Mouse (Mus musculus) G1E (cell line): Measurements from ENCODE around the gene Vps72. TPM values are rescaled to one million over a fixed set of nuclear protein-coding genes. Genes with fewer than 3 reads are reported as not detected.

Experiments
- ATAC-seq: 2 replicates; pipeline ENCODE4 v1.8.0; 2016; ENCODE audit warnings: mild to moderate bottlenecking; ENCODE audit not compliant: insufficient number of reproducible peaks, poor library complexity, low FRiP score, severe bottlenecking; ENCODE audit errors: extremely low read depth
- DNase-seq: peaks from one replicate; pipeline ENCODE4 v3.0.0; 2012; ENCODE audit warnings: low spot score
- H3K27me3 ChIP-seq: 2 replicates; pipeline ENCODE4 v1.6.1; 2012; ENCODE audit warnings: mild to moderate bottlenecking, low read length, inconsistent platforms; ENCODE audit not compliant: insufficient read depth
- H3K36me3 ChIP-seq: replicated peaks from 2 replicates; pipeline ENCODE3; 2012; ENCODE audit warnings: mild to moderate bottlenecking, inconsistent platforms
- H3K4me1 ChIP-seq: 2 replicates; pipeline ENCODE4 v1.6.1; 2012; ENCODE audit warnings: low read depth, low read length, inconsistent platforms, mixed read lengths; ENCODE audit not compliant: insufficient read depth
- H3K4me3 ChIP-seq: 2 replicates; pipeline ENCODE4 v1.5.1; 2012; ENCODE audit warnings: low read depth, mild to moderate bottlenecking, inconsistent platforms, low read length, moderate library complexity, mixed read lengths
- H3K9me3 ChIP-seq: replicated peaks from 2 replicates; pipeline ENCODE4 v1.6.1; 2012; ENCODE audit warnings: inconsistent platforms
- CTCF ChIP-seq: IDR thresholded peaks from 2 replicates; pipeline ENCODE4 v1.5.1; 2012; ENCODE audit warnings: low read depth, low read length, inconsistent platforms, mixed read lengths
- GATA1 ChIP-seq: IDR thresholded peaks from 2 replicates; pipeline ENCODE4 v1.6.1; 2012; ENCODE audit warnings: borderline replicate concordance, low read length, inconsistent platforms, mixed read lengths
- GATA2 ChIP-seq: IDR thresholded peaks from 2 replicates; pipeline ENCODE4 v1.6.1; 2012; ENCODE audit warnings: low read depth, low read length, inconsistent platforms, borderline replicate concordance
- POLR2AphosphoS5 ChIP-seq: IDR thresholded peaks from 2 replicates; pipeline ENCODE4 v1.6.1; 2012; ENCODE audit warnings: low read depth, low read length, inconsistent platforms; ENCODE audit not compliant: insufficient replicate concordance
- TAL1 ChIP-seq: conservative IDR thresholded peaks from 2 replicates; pipeline ENCODE4 v1.6.1; 2012; ENCODE audit warnings: low read depth, low read length, inconsistent platforms, mixed read lengths
- polyA plus RNA-seq: library from polyadenylated mRNA; stranded (reverse); fragments of >175 nt; gene quantifications from 2 replicates; pipeline ENCODE4 v1.2.3, GENCODE M21; 2012
- total RNA-seq, 2 experiments: library from RNA; stranded (forward) in 1 of 2; stranded (reverse) in 1 of 2; fragments of 200-1000 nt in 1 of 2; fragments of >200 nt in 1 of 2; fragmentation: Nextera tagmentation in 1 of 2; gene quantifications; 2 replicates each; pipeline ENCODE4 v1.2.3; 2014 to 2017

The Vps72 gene
- total and polyA plus RNA-seq, 3 experiments = 120 to 274 (median 146) TPM

GRCm38 (mm10) chr3:95161618-95162344, 51.0 kb downstream of the Vps72 start:
- no peak for TF ChIP-seq GATA1
- no peak for DNase-seq
- Histone ChIP-seq H3K36me3 (no peaks in the 10 kb centered on the region), H3K4me3 (no peak overlapping the region; the same call in 1 of the 2 replicates), H3K9me3 (no peaks in the 10 kb centered on the region), H3K4me1 (peaks cover 45% of the 10 kb centered on the region), H3K27me3 (peaks cover 56% of the 10 kb centered on the region)
- no peak for ATAC-seq

DNA sequence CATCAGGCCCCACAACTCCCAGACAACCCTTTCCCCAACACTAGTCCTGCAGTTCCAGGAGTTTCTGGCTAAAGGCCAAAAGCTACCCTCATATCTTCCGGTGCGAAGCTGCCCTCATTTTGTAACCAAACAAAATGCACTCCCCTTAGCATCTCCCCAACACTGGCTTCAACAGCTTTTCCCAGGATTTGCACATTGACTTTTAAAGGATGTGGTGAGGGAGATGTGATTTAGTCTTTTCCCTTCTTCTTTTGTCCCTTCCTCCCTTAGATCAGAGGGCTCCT, 51.5 kb downstream of the Vps72 start:
- Histone ChIP-seq H3K27me3 (peaks cover 56% of the 10 kb centered on the region), H3K36me3 (no peaks in the 10 kb centered on the region), H3K9me3 (no peaks in the 10 kb centered on the region), H3K4me1 (peaks cover 45% of the 10 kb centered on the region), H3K4me3 (no peak overlapping the region)
- TF ChIP-seq CTCF (no peak), GATA2 (no peak), TAL1 (no peak), GATA1 (no peak), POLR2AphosphoS5 (no peak)
- no peak for DNase-seq
- ATAC-seq = no peak

DNA sequence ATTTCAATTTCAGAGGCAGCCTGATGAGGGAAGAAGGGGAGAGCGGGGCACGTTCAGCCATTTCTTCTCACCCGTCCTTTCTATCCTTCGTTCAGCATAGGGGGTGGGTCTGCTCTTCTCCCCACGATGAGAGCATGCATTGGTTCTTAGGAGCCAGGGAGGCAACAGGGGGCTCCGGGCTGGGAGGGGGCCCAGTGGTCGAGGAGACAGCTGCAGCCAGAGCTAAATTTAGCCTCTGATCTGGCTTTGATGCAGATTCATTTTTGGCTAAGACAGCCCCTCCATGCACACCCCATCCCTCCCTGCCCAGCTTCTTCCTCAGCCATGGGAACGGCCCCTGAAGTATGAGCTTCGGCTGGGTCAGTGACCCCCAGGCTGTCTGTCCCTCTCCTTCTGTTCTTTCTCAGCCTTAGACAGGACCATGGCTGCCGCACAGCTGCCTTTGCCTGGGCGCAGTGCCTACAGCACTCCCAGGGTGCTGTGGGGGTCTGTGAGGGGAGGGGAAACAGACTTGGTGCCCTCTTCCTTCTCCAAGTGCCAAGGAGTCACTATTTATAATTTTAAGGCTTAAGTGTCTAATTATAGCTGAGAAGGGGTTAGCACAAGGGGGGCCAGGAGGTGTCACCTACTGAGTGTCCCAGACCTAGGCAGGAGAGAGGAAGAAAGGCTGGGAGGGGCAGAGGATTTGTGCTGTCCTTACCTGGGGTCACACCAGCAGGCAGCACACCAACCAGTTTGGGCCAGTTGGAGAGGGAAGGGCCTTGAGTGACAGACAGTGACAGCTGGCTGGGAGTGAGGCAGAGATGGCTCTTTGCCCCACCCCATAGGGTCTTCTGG, 52.8 kb downstream of the Vps72 start:
- Histone ChIP-seq H3K36me3 (no peaks in the 10 kb centered on the region), H3K9me3 (no peaks in the 10 kb centered on the region), H3K4me1 (peaks cover 50% of the 10 kb centered on the region), H3K4me3 (no peak overlapping the region), H3K27me3 (peaks cover 68% of the 10 kb centered on the region)
- no peak for TF ChIP-seq GATA2
- ATAC-seq = no peak
- DNase-seq = no peak

- Histone ChIP-seq H3K27me3 (peaks cover 74% of the 10 kb centered on the region), H3K4me1 (peaks cover 51% of the 10 kb centered on the region), H3K9me3 (no peaks in the 10 kb centered on the region), H3K36me3 (no peaks in the 10 kb centered on the region), H3K4me3 (no peak overlapping the region)
- no peak for TF ChIP-seq GATA2
- no peak for TF ChIP-seq CTCF
- no peak for TF ChIP-seq TAL1
- TF ChIP-seq POLR2AphosphoS5 = no peak
- TF ChIP-seq GATA1 = no peak
- ATAC-seq (no peak), DNase-seq (no peak)
Observed at GRCm38 (mm10) chr3:95164256-95164550, 53.4 kb downstream of the Vps72 start.

- no peak for DNase-seq
- ATAC-seq = no peak
- H3K9me3 ChIP-seq = no peaks in the 10 kb centered on the region
- no peak overlapping the region for H3K4me3 ChIP-seq
- TF ChIP-seq GATA2 = no peak
- peak; percentile 32; the same call in 1 of the 2 replicates for TF ChIP-seq TAL1
- TF ChIP-seq GATA1 = no peak
- peaks cover 47% of the 10 kb centered on the region for H3K4me1 ChIP-seq
- peaks cover 79% of the 10 kb centered on the region for H3K27me3 ChIP-seq
- H3K36me3 ChIP-seq = no peaks in the 10 kb centered on the region
Observed at GRCm38 (mm10) chr3:95164840-95165239, 54.0 kb downstream of the Vps72 start.

DNA sequence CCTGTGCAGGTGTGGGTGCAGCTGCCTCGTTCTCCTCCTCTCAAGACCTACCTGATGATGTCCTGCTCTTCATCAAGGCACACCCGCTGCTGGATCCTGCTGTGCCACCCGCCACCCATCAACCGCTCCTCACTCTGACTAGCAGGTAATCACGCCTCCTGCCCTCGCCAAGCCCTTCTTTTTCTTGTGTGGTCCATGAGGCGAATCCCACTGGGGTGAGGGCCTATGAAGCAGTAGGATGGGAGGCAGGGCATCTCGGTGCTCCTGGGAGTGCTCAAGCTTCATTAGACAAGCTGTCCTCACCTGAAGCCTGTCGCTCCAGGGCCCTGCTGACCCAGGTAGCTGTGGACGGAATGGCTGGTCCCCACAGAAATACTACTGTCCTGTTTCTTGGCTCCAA, 59.2 kb downstream of the Vps72 start:
- ATAC-seq (no peak), DNase-seq (no peak)
- no peak overlapping the region for H3K4me3 ChIP-seq
- peaks cover 18% of the 10 kb centered on the region for H3K4me1 ChIP-seq
- TF ChIP-seq POLR2AphosphoS5 (no peak), CTCF (no peak), TAL1 (no peak), GATA1 (no peak), GATA2 (no peak)
- peaks cover 68% of the 10 kb centered on the region for H3K27me3 ChIP-seq
- no peaks in the 10 kb centered on the region for H3K36me3 ChIP-seq
- H3K9me3 ChIP-seq = peaks cover 22% of the 10 kb centered on the region

GRCm38 (mm10) chr3:95171105-95171504, 60.3 kb downstream of the Vps72 start:
- ATAC-seq (no peak), DNase-seq (no peak)
- peaks cover 16% of the 10 kb centered on the region for H3K4me1 ChIP-seq
- H3K36me3 ChIP-seq = no peaks in the 10 kb centered on the region
- TF ChIP-seq GATA2 (no peak), CTCF (no peak), POLR2AphosphoS5 (no peak), GATA1 (no peak), TAL1 (no peak)
- H3K9me3 ChIP-seq = peaks cover 22% of the 10 kb centered on the region
- H3K4me3 ChIP-seq = no peak overlapping the region
- peaks cover 61% of the 10 kb centered on the region for H3K27me3 ChIP-seq

Other genes starting within 250 kb of the Vps72 start
Only the 20 nearest of the 22 such genes appear.
- gene Selenbp1, start 178.0 kb upstream of the Vps72 start, total RNA-seq (2014; fragmentation: Nextera tagmentation) = 110 and 119 TPM in 2 replicates
- gene Selenbp1, start 178.0 kb upstream of the Vps72 start, total RNA-seq (2017) = 367 and 434 TPM in 2 replicates
- gene Selenbp1, start 178.0 kb upstream of the Vps72 start, polyA plus RNA-seq = 39.8 and 133 TPM in 2 replicates
- 27.8 and 36.2 TPM in 2 replicates for gene Rfx5, start 156.9 kb upstream of the Vps72 start, total RNA-seq (2014; fragmentation: Nextera tagmentation)
- gene Rfx5, start 156.9 kb upstream of the Vps72 start, total RNA-seq (2017) = 21.8 and 24.3 TPM in 2 replicates
- gene Rfx5, start 156.9 kb upstream of the Vps72 start, polyA plus RNA-seq = 9.6 and 11.7 TPM in 2 replicates
- 39.8 and 70.6 TPM in 2 replicates for gene Pi4kb, start 136.3 kb upstream of the Vps72 start, total RNA-seq (2014; fragmentation: Nextera tagmentation)
- gene Pi4kb, start 136.3 kb upstream of the Vps72 start, total RNA-seq (2017) = 36.8 and 37.4 TPM in 2 replicates
- 11.7 and 11.8 TPM in 2 replicates for gene Pi4kb, start 136.3 kb upstream of the Vps72 start, polyA plus RNA-seq
- gene Zfp687, start 95.6 kb upstream of the Vps72 start, total RNA-seq (2014; fragmentation: Nextera tagmentation) = 44.7 and 52.9 TPM in 2 replicates
- gene Zfp687, start 95.6 kb upstream of the Vps72 start, total RNA-seq (2017) = 22.4 and 27.5 TPM in 2 replicates
- 64.0 and 72.5 TPM in 2 replicates for gene Zfp687, start 95.6 kb upstream of the Vps72 start, polyA plus RNA-seq
- gene Psmd4, start 68.4 kb upstream of the Vps72 start, total RNA-seq (2014; fragmentation: Nextera tagmentation) = 92.0 and 92.7 TPM in 2 replicates
- gene Psmd4, start 68.4 kb upstream of the Vps72 start, total RNA-seq (2017) = 374 and 411 TPM in 2 replicates
- gene Psmd4, start 68.4 kb upstream of the Vps72 start, polyA plus RNA-seq = 108 and 177 TPM in 2 replicates
- gene Pip5k1a, start 4.1 kb upstream of the Vps72 start, total RNA-seq (2014; fragmentation: Nextera tagmentation) = 67.5 and 67.6 TPM in 2 replicates
- 39.3 and 40.1 TPM in 2 replicates for gene Pip5k1a, start 4.1 kb upstream of the Vps72 start, total RNA-seq (2017)
- gene Pip5k1a, start 4.1 kb upstream of the Vps72 start, polyA plus RNA-seq = 21.9 and 30.0 TPM in 2 replicates
- 9.9 and 11.7 TPM in 2 replicates for gene Tmod4, start 13.5 kb downstream of the Vps72 start, total RNA-seq (2014; fragmentation: Nextera tagmentation)
- gene Tmod4, start 13.5 kb downstream of the Vps72 start, total RNA-seq (2017) = 3.3 and 4.5 TPM in 2 replicates
- 0.17 and 0.22 TPM in 2 replicates for gene Tmod4, start 13.5 kb downstream of the Vps72 start, polyA plus RNA-seq
- gene Scnm1, start 23.0 kb downstream of the Vps72 start, total RNA-seq (2014; fragmentation: Nextera tagmentation) = 85.9 and 107 TPM in 2 replicates
- 76.8 and 81.5 TPM in 2 replicates for gene Scnm1, start 23.0 kb downstream of the Vps72 start, total RNA-seq (2017)
- gene Scnm1, start 23.0 kb downstream of the Vps72 start, polyA plus RNA-seq = 7.1 and 8.2 TPM in 2 replicates
- gene Lysmd1, start 23.1 kb downstream of the Vps72 start, total RNA-seq (2014; fragmentation: Nextera tagmentation) = 5.9 and 7.0 TPM in 2 replicates
- 10.7 and 11.1 TPM in 2 replicates for gene Lysmd1, start 23.1 kb downstream of the Vps72 start, total RNA-seq (2017)
- 5.6 and 7.4 TPM in 2 replicates for gene Lysmd1, start 23.1 kb downstream of the Vps72 start, polyA plus RNA-seq
- not detected in 2 replicates for gene Tnfaip8l2, start 31.3 kb downstream of the Vps72 start, total RNA-seq (2014; fragmentation: Nextera tagmentation)
- 0.16 TPM in 1 of 2 replicates, not detected in the other for gene Tnfaip8l2, start 31.3 kb downstream of the Vps72 start, total RNA-seq (2017)
- not detected in 2 replicates for gene Tnfaip8l2, start 31.3 kb downstream of the Vps72 start, polyA plus RNA-seq
- gene Sema6c, start 49.4 kb downstream of the Vps72 start, total RNA-seq (2014; fragmentation: Nextera tagmentation) = 1.9 and 3.4 TPM in 2 replicates
- gene Sema6c, start 49.4 kb downstream of the Vps72 start, total RNA-seq (2017) = 0.52 and 0.71 TPM in 2 replicates
- gene Sema6c, start 49.4 kb downstream of the Vps72 start, polyA plus RNA-seq = 1.6 and 1.8 TPM in 2 replicates
- gene Gabpb2, start 106.9 kb downstream of the Vps72 start, total RNA-seq (2014; fragmentation: Nextera tagmentation) = 62.8 and 72.3 TPM in 2 replicates
- gene Gabpb2, start 106.9 kb downstream of the Vps72 start, total RNA-seq (2017) = 91.7 and 110 TPM in 2 replicates
- gene Gabpb2, start 106.9 kb downstream of the Vps72 start, polyA plus RNA-seq = 3.9 and 6.2 TPM in 2 replicates
- gene Cdc42se1, start 117.7 kb downstream of the Vps72 start, total RNA-seq (2014; fragmentation: Nextera tagmentation) = 105 and 109 TPM in 2 replicates
- gene Cdc42se1, start 117.7 kb downstream of the Vps72 start, total RNA-seq (2017) = 88.3 and 91.8 TPM in 2 replicates
- 128 and 150 TPM in 2 replicates for gene Cdc42se1, start 117.7 kb downstream of the Vps72 start, polyA plus RNA-seq
- gene Mllt11, start 121.1 kb downstream of the Vps72 start, total RNA-seq (2014; fragmentation: Nextera tagmentation) = 7.7 and 8.1 TPM in 2 replicates
- gene Mllt11, start 121.1 kb downstream of the Vps72 start, total RNA-seq (2017) = 8.3 and 10.4 TPM in 2 replicates
- 3.3 and 4.1 TPM in 2 replicates for gene Mllt11, start 121.1 kb downstream of the Vps72 start, polyA plus RNA-seq
- gene Gm128, start 130.6 kb downstream of the Vps72 start, total RNA-seq (2014; fragmentation: Nextera tagmentation) = 0.78 TPM in 1 of 2 replicates, not detected in the other
- 0.12 TPM in 1 of 2 replicates, not detected in the other for gene Gm128, start 130.6 kb downstream of the Vps72 start, total RNA-seq (2017)
- gene Gm128, start 130.6 kb downstream of the Vps72 start, polyA plus RNA-seq = not detected in 2 replicates
- not detected in 2 replicates for gene Bnipl, start 140.2 kb downstream of the Vps72 start, total RNA-seq (2014; fragmentation: Nextera tagmentation)
- gene Bnipl, start 140.2 kb downstream of the Vps72 start, total RNA-seq (2017) = 0.35 TPM in 1 of 2 replicates, not detected in the other
- gene Bnipl, start 140.2 kb downstream of the Vps72 start, polyA plus RNA-seq = 0.03 and 0.12 TPM in 2 replicates
- 49.1 and 49.7 TPM in 2 replicates for gene Mindy1, start 170.3 kb downstream of the Vps72 start, total RNA-seq (2014; fragmentation: Nextera tagmentation)
- 31.4 and 36.0 TPM in 2 replicates for gene Mindy1, start 170.3 kb downstream of the Vps72 start, total RNA-seq (2017)
- gene Mindy1, start 170.3 kb downstream of the Vps72 start, polyA plus RNA-seq = 77.5 and 97.0 TPM in 2 replicates
- 32.3 and 33.5 TPM in 2 replicates for gene Prune1, start 171.1 kb downstream of the Vps72 start, total RNA-seq (2014; fragmentation: Nextera tagmentation)
- gene Prune1, start 171.1 kb downstream of the Vps72 start, total RNA-seq (2017) = 14.7 and 15.1 TPM in 2 replicates
- 3.8 and 4.8 TPM in 2 replicates for gene Prune1, start 171.1 kb downstream of the Vps72 start, polyA plus RNA-seq
- gene Anxa9, start 196.2 kb downstream of the Vps72 start, total RNA-seq (2014; fragmentation: Nextera tagmentation) = 15.2 and 29.8 TPM in 2 replicates
- gene Anxa9, start 196.2 kb downstream of the Vps72 start, total RNA-seq (2017) = 9.4 and 10.3 TPM in 2 replicates
- gene Anxa9, start 196.2 kb downstream of the Vps72 start, polyA plus RNA-seq = 1.1 and 1.4 TPM in 2 replicates
- 284 and 285 TPM in 2 replicates for gene Cers2, start 203.8 kb downstream of the Vps72 start, total RNA-seq (2014; fragmentation: Nextera tagmentation)
- gene Cers2, start 203.8 kb downstream of the Vps72 start, total RNA-seq (2017) = 197 and 249 TPM in 2 replicates
- gene Cers2, start 203.8 kb downstream of the Vps72 start, polyA plus RNA-seq = 459 and 654 TPM in 2 replicates